Mouse (Mus musculus): ENCODE data around the gene Dnajc3.
A peak's percentile ranks its signal among the peaks of the same experiment; 100 is the strongest.

Gene Dnajc3

DNA sequence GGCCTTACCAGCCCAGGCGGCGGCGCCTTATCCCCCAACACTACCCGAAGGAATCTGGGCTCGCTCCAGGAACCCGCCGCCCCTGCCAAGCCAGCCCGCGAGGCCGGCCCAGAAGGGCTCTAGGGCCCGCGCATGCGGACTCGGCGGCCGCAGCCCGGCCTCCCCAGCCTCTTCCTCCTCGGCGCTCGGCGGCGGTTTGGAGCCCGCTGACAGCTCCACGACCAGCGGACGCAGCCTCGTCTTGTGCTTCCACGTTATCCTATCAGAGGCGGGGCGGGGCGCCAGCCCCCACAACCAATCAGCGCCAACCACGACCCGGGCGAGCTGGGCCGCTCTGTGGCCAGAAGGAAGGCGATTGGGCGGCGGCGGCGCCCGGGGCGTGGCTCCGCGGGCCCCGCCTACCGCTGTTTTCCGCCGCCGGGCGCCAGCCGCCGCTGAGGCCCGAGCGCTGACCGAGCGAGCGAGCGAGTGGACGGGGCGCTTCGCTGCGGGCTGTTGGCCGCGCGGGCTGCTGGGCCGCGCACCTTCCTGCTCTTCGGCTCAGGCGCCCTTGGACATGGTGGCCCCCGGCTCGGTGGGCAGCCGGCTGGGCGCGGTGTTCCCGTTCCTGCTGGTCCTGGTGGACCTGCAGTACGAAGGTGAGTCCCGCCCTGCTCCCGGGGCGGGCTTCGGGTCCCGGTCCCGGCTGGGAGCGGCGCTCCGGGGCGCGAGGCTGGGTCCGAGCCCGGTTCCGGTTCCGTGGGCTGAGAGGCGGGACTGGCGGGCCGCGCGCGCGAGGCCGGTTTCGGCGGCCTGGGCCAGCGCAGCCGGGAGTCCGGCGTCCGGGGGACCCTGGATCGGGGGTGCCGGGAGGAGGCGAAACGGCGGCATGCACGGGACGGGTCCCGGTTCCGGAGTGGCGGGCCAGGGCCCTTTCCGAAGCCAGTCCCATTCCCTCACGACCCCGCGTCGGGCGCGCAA is at the start of gene Dnajc3:
TSS of gene Dnajc3 (plus strand) at position 444 of the 960 bp plus-strand sequence.
- DNase-seq, result peak; percentile 99 to 100

DNA sequence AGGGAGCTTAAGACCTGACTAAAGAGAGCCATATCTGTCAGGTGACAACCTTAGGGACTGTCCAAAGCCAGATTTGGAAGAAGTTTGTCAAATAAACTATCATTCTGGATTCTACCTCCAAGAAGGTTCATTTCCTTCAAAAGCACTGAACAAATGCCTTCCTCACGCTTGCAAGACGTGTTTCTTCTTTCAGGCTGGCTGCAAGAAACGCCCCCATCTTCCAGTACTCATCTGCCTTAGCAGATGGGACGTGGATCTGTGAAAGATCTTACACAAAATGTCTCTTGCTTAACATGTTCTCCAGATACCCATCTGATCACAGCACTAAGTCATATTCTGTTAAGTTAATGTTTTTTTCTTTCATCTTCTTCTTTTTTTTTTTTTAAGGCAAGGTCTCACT is 47.7 kb upstream of the Dnajc3 start:
- no peak for DNase-seq

GRCm38 (mm10) chr14:118895228-118895627 is 42.5 kb upstream of the Dnajc3 start:
- DNase-seq, result no peak

DNA sequence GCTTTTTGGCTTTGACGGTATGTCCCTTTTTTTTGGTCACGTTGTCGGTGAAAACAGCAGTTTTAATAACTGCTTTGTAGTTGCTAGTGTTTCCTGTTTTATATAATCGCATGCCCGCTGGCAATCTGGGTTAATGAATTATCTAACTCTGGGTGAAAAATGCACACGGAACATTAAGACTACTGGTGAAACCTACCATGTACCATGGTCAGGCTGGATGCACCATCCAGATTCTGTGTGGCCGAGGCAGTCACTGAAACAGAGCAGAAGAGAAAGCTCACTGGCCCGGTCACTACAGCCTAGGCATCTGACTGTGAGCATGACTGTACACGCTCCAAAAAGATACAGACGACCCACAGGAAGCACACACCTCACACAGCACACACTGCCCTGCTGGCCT is 42.1 kb upstream of the Dnajc3 start:
- no peak for DNase-seq

GRCm38 (mm10) chr14:118899940-118900339 is 37.8 kb upstream of the Dnajc3 start:
- no peak for DNase-seq

DNA sequence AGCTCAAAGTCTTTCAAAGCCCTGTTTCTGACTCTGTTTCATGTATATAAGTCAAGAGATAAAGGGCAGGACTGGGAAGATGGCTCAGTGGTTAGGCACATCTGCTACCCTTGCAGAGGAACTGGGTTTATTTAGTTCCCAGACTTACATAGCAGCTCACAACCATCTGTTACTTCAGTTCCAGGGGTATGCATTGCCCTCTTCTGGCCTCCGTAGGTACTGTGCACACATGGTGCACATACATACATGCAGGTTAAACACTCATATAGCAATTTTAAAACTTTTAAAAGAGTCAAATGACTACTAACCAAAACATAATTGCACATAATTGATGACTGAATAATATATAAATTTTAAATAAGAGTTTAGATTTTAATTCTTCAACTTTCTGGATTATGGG is 36.9 kb upstream of the Dnajc3 start:
- no peak for DNase-seq

DNA sequence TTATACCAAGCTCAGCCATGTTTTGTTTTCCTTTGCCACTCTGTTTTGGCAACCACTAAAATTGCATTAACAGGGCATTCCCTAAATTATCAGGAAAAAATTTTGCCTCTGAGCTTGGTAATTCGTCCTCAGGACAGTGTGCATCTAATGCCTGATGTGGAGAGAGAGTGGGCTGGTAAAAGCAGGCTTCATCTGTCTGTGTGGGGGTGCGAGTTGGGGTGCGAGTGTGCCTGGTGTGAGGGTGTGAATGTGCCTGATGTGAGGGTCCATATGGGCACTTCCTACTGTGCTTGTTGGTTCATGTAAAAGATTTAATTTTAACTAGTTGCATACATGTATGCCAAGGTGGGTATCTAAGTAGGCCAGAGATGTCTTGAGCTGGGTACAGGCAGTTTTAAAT is 34.4 kb upstream of the Dnajc3 start:
- DNase-seq, result no peak

DNA sequence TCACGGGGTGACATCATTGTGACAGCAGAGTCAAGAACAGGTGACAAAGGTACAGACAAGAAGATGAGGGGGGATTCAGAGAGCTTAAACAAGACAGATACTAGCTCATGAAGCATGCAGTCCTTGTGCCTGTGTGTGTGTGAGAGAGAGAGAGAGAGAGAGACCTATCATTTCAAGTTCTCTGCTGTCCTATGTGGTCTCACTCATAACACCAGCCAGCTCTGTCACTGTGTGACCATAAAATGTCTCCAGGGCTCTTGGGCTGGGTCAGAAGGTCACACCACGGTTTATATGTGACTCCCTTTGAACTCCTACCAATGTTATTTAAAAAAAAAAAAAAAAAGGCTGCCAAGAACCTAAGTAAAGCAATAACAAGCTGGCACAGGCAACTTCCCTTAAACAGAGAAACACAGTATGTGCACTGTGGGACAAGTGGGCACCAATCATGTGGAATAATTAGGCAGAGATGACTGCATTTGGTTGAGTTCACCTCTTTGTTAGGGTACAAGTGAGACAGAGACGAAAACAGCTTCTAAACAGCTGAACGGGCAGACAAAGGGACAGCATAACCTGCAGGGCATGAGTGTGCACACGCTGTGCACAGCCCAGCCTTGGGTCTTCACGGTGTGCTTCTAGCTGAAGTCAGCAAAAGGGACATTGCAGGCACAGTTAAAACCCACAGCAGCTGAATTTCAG is 33.8 kb upstream of the Dnajc3 start:
- no peak for DNase-seq

DNA sequence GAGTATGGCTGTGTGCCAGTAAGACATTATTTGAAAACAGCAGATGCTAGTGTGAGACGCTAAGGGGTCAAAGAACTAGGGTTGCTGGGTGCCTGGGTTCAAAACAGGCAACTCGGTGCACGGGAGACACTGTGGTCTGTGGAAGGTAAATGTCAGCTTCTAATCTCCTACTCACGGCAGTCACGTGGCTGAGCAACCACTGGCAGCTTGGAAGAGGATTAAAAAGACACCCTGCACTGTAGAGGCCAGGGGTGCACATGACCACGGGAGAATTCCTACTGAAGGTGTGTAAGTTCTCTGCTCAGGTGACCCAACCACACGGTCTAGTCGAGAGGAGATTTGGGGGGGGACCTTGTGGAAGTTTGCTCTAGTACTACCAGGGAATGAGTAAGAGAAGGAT is 30.2 kb upstream of the Dnajc3 start:
- DNase-seq, result no peak

GRCm38 (mm10) chr14:118909872-118910271 is 27.9 kb upstream of the Dnajc3 start:
- DNase-seq, result no peak

DNA sequence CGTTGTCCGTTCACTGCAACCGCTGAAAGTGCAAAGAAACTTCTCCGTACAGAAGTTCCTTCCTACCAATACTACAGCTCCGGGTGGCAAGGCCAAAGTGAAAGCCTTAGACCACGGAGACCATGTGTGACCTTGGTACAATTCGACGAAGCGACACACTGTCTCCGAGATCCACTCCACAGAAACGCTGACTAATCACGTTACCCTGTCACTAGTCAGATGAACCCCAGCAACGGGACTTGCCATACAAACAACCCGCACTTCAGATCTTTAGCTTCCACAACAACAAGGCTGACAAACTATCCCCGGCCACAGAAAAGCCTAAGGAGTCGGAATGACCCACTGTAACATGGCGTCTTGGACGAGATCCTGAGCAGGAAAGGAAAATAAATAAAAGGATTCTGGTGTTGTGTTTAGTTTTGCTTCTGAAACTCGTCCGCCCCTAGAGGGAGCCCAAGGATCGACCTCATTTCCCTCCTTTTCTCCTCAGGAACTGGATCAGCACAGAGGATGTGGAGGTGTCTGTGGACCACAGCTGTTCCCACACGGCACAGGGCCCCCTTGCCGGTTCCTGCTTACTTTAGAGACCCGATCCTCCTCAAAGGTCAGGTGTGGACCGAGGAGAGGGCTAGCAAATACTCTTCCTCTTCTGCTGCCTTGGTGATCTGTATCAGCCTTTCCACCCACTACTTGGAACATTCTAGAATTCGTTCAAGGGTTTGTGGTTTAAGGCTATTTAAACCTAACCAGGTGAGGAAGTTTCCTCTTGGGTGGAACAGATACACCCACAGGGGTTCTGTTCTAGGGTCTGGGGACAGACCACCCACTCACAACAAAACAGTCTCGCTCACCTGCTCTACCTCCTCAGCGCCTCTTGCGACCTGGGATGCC is 27.2 kb upstream of the Dnajc3 start:
- peak; percentile 57 to 62 for DNase-seq

GRCm38 (mm10) chr14:118911521-118911920 is 26.3 kb upstream of the Dnajc3 start:
- DNase-seq, result no peak

DNA sequence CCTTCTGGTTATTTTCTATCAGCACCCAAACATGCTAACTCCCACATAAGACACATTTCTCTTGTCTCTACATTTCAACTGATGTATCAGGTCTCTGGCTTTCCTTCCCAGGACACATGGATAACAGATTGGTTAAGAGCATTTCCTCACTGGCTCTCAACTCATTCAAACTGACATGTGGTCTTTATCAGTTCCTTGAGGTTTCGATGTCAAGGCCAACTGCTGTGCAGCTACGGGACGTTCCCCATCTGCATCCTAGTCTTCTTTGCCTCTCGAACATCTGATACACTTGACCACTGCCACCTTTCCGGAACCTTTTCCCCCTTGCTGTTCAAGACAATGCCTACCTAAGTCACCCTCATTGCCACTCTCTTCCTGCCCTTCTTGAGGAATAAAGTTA is 24.1 kb upstream of the Dnajc3 start:
- DNase-seq, result no peak

- no peak for DNase-seq
Observed at GRCm38 (mm10) chr14:118919025-118919424, 18.8 kb upstream of the Dnajc3 start.

DNA sequence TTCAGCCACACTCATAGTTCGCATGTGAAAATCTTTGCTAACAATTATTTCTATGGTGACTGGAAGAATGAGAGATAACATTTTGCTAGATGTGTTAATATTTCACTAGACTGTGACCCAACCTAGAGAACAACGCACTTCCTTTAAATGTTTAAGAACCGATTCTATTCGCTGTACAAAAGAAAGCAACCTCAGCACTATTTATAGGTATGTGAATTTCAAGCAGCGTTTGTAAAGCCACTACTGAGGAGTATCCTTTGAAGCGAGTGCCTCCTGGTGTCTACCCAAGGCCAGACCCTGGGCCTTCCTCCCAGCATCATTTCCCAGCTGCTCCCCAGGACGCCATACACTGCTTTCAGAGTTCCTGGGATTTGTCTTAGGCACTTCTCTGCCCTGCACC is 17.1 kb upstream of the Dnajc3 start:
- no peak for DNase-seq

- DNase-seq, result no peak
Observed at GRCm38 (mm10) chr14:118922251-118922650, 15.5 kb upstream of the Dnajc3 start.

DNA sequence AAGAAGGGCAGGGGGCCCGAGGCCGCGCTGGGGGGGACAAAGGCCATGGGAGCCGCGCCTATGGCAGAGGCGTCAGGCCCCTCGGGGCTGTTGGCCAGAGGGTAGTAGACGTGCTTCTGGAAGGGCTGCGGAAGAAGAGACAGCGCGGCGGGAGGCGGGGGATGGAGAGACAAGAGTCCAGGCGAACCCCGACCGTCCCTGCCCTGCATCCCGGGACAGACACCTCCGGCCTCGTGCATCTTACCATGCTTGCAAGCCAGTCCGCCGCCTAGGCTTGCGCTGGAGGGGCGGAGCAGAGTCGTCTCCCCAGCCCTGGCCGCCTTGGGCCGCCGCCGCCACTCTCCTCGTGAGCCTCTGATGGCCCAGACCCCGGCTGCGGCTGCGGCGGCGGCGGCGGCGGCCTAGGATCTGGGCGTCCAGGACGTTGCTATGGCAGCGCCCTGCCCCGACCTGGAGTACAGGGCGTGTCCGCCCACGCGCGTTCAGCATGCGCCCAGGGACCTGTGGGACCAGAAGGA is 15.1 kb upstream of the Dnajc3 start:
- peak in 1 of 2 experiments; percentile 54 for DNase-seq

- DNase-seq, result peak; percentile 70 to 81
Observed at GRCm38 (mm10) chr14:118924673-118925615, 12.8 kb upstream of the Dnajc3 start, which contains the start of gene Dzip1. Dzip1 (minus strand) TSS chr14:118925460.

DNA sequence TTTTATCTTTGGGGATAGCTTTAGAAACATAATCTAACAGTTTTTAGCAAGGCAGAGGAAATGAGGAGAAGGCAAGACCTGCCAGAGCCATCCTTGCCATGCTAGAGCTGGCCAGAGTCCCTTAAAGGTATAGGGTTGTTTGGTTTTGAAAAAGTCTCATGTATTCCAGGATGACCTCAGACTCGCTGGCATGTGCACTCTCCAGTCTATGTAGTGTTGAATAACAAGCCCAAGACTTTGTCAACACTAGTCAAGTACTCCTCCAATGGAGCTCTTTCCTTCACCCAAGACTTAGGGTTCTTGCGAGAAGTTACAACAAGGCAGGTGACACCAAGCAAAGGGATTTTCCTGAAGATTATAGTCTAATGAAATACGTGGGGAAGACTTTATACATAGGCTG is 9.2 kb upstream of the Dnajc3 start:
- DNase-seq, result no peak

DNA sequence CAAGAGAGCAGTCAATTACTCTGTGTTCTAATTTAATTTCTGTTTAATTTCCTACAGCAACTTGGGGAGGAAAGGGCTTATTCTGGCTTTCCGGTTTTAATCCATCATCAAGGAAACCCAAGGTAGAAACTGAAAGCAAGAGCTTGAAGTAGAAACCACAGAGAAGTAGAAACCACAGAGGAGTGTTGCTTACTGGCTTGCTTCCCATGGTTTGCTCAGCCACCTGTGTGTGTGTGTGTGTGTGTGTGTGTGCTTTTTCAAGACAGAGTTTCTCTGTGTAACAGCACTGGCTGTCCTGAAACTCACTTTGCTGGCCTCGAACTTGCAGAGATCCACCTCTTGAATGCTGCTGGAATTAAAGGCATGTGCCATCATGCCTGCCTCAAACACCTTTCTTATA is 8.0 kb upstream of the Dnajc3 start:
- peak; percentile 61 to 78 for DNase-seq

DNA sequence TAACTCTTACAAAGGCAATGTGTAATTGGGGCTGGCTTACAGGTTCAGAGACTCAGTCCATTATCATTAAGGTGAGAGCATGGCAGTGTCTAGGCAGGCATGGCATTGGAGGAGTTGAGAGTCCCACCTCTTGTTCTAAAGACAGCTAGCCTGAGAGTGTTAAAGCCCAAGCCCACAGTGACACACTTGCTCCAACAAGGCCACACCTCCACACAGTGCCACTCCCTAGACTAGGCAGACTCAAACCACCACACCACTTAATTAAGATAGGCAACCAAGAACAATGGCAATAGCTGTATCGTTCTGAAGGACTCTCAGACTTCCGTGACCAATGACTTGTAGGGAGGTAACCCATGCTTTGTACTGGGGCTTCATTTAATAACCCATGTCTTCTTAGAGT is 7.0 kb upstream of the Dnajc3 start:
- DNase-seq, result no peak

Measured in thymus, postnatal 36 days (tissue).